Mouse (Mus musculus): ENCODE measurements around the gene Syt7. TPM values are rescaled to one million over a fixed set of nuclear protein-coding genes. Genes with fewer than 3 reads are reported as not detected.

Gene Syt7
- polyA plus RNA-seq, 1 experiment from 2014 or later, result 0.96 TPM

GRCm38 (mm10) chr19:10449708-10450107 lies 60.8 kb downstream of the Syt7 start:
- no peaks in the 10 kb centered on the region for H3K4me1 ChIP-seq (ENCODE audit: insufficient read depth, low read length)
- H3K9ac ChIP-seq (replicated peaks; ENCODE audit: low read length), result no peak overlapping the region
- ATAC-seq (ENCODE audit: low FRiP score, low TSS enrichment), result peak; percentile 85
- H3K36me3 ChIP-seq (ENCODE audit: insufficient read depth, low read length), result no peaks in the 10 kb centered on the region
- H3K4me2 ChIP-seq (replicated peaks; ENCODE audit: low read depth, low read length), result no peak overlapping the region
- H3K27me3 ChIP-seq (ENCODE audit: insufficient read depth, low read length), result peaks cover 4% of the 10 kb centered on the region; the same call in 1 of the 2 replicates
- no peaks in the 10 kb centered on the region for H3K9me3 ChIP-seq (ENCODE audit: low read length)
- no peak overlapping the region for H3K27ac ChIP-seq (ENCODE audit: low read length)
- no peak overlapping the region for H3K4me3 ChIP-seq (ENCODE audit: low read length)
- 4% methylated on average over 3 of the region's 3 CpGs for WGBS

GRCm38 (mm10) chr19:10454718-10455436 lies 66.0 kb downstream of the Syt7 start:
- no peak overlapping the region for H3K4me3 ChIP-seq (ENCODE audit: low read length)
- no peak for ATAC-seq (ENCODE audit: low FRiP score, low TSS enrichment)
- no peaks in the 10 kb centered on the region for H3K36me3 ChIP-seq (ENCODE audit: insufficient read depth, low read length)
- H3K4me2 ChIP-seq (replicated peaks; ENCODE audit: low read depth, low read length), result no peak overlapping the region
- no peak overlapping the region for H3K9ac ChIP-seq (replicated peaks; ENCODE audit: low read length)
- H3K4me1 ChIP-seq (ENCODE audit: insufficient read depth, low read length), result peaks cover 18% of the 10 kb centered on the region
- no peak overlapping the region for H3K27ac ChIP-seq (ENCODE audit: low read length)
- 37% methylated on average over 4 of the region's 4 CpGs for WGBS
- peaks cover 43% of the 10 kb centered on the region for H3K27me3 ChIP-seq (ENCODE audit: insufficient read depth, low read length)
- no peaks in the 10 kb centered on the region for H3K9me3 ChIP-seq (ENCODE audit: low read length)

- Histone ChIP-seq H3K9me3 (ENCODE audit: low read length) (no peaks in the 10 kb centered on the region), H3K27me3 (ENCODE audit: insufficient read depth, low read length) (peaks cover 43% of the 10 kb centered on the region), H3K4me1 (ENCODE audit: insufficient read depth, low read length) (peaks cover 18% of the 10 kb centered on the region), H3K4me3 (ENCODE audit: low read length) (no peak overlapping the region), H3K4me2 (replicated peaks; ENCODE audit: low read depth, low read length) (no peak overlapping the region), H3K36me3 (ENCODE audit: insufficient read depth, low read length) (no peaks in the 10 kb centered on the region), H3K27ac (ENCODE audit: low read length) (no peak overlapping the region), H3K9ac (replicated peaks; ENCODE audit: low read length) (no peak overlapping the region)
- 73% methylated on average over 3 of the region's 3 CpGs for WGBS
- no peak for ATAC-seq (ENCODE audit: low FRiP score, low TSS enrichment)
Observed at GRCm38 (mm10) chr19:10455437-10455806, 66.5 kb downstream of the Syt7 start.

- H3K4me1 ChIP-seq (ENCODE audit: insufficient read depth, low read length), result peaks cover 19% of the 10 kb centered on the region
- no peaks in the 10 kb centered on the region for H3K36me3 ChIP-seq (ENCODE audit: insufficient read depth, low read length)
- peaks cover 55% of the 10 kb centered on the region for H3K27me3 ChIP-seq (ENCODE audit: insufficient read depth, low read length)
- H3K9me3 ChIP-seq (ENCODE audit: low read length), result no peaks in the 10 kb centered on the region
- under 1% methylated on average over 77 of the region's 96 CpGs for WGBS
- peak; percentile 58 for ATAC-seq (ENCODE audit: low FRiP score, low TSS enrichment)
- H3K27ac ChIP-seq (ENCODE audit: low read length), result no peak within 1 kb of the TSS
- H3K9ac ChIP-seq (replicated peaks; ENCODE audit: low read length), result peak within 1 kb of the TSS; percentile 54
- peak within 1 kb of the TSS; percentile 54 for H3K4me3 ChIP-seq (ENCODE audit: low read length)
- peak within 1 kb of the TSS; percentile 95 for H3K4me2 ChIP-seq (replicated peaks; ENCODE audit: low read depth, low read length)
Observed at GRCm38 (mm10) chr19:10456752-10457483, 68.0 kb downstream of the Syt7 start, which contains the start of gene Lrrc10b. Lrrc10b (minus strand) TSS chr19:10457473.

- Histone ChIP-seq H3K9ac (replicated peaks; ENCODE audit: low read length) (peak overlapping the region; percentile 54), H3K4me3 (ENCODE audit: low read length) (peak overlapping the region; percentile 54), H3K4me2 (replicated peaks; ENCODE audit: low read depth, low read length) (peak overlapping the region; percentile 95), H3K4me1 (ENCODE audit: insufficient read depth, low read length) (peaks cover 24% of the 10 kb centered on the region), H3K9me3 (ENCODE audit: low read length) (no peaks in the 10 kb centered on the region), H3K27ac (ENCODE audit: low read length) (no peak overlapping the region), H3K36me3 (ENCODE audit: insufficient read depth, low read length) (no peaks in the 10 kb centered on the region), H3K27me3 (ENCODE audit: insufficient read depth, low read length) (peaks cover 58% of the 10 kb centered on the region)
- WGBS, result under 1% methylated on average over 32 of the region's 34 CpGs
- peak; percentile 93 for ATAC-seq (ENCODE audit: low FRiP score, low TSS enrichment)
Observed at GRCm38 (mm10) chr19:10457484-10457800, 68.6 kb downstream of the Syt7 start.

GRCm38 (mm10) chr19:10458096-10458495 lies 69.2 kb downstream of the Syt7 start:
- H3K27me3 ChIP-seq (ENCODE audit: insufficient read depth, low read length), result peaks cover 62% of the 10 kb centered on the region
- no peak overlapping the region for H3K9ac ChIP-seq (replicated peaks; ENCODE audit: low read length)
- no peaks in the 10 kb centered on the region for H3K36me3 ChIP-seq (ENCODE audit: insufficient read depth, low read length)
- no peaks in the 10 kb centered on the region for H3K9me3 ChIP-seq (ENCODE audit: low read length)
- H3K4me1 ChIP-seq (ENCODE audit: insufficient read depth, low read length), result peaks cover 25% of the 10 kb centered on the region
- H3K4me3 ChIP-seq (ENCODE audit: low read length), result peak overlapping the region; percentile 54
- H3K4me2 ChIP-seq (replicated peaks; ENCODE audit: low read depth, low read length), result peak overlapping the region; percentile 95
- no peak overlapping the region for H3K27ac ChIP-seq (ENCODE audit: low read length)
- ATAC-seq (ENCODE audit: low FRiP score, low TSS enrichment), result peak; percentile 0; the same call in 1 of the 2 replicates
- 25% methylated on average over 8 of the region's 8 CpGs for WGBS

- Histone ChIP-seq H3K9ac (replicated peaks; ENCODE audit: low read length) (no peak overlapping the region), H3K27me3 (ENCODE audit: insufficient read depth, low read length) (peaks cover 57% of the 10 kb centered on the region), H3K4me1 (ENCODE audit: insufficient read depth, low read length) (peaks cover 25% of the 10 kb centered on the region), H3K4me3 (ENCODE audit: low read length) (no peak overlapping the region), H3K9me3 (ENCODE audit: low read length) (no peaks in the 10 kb centered on the region), H3K36me3 (ENCODE audit: insufficient read depth, low read length) (no peaks in the 10 kb centered on the region), H3K27ac (ENCODE audit: low read length) (no peak overlapping the region), H3K4me2 (replicated peaks; ENCODE audit: low read depth, low read length) (no peak overlapping the region)
- ATAC-seq (ENCODE audit: low FRiP score, low TSS enrichment), result no peak
- 66% methylated on average over 11 of the region's 11 CpGs for WGBS
Observed at GRCm38 (mm10) chr19:10459907-10460306, 71.0 kb downstream of the Syt7 start.

- peaks cover 48% of the 10 kb centered on the region for H3K27me3 ChIP-seq (ENCODE audit: insufficient read depth, low read length)
- H3K36me3 ChIP-seq (ENCODE audit: insufficient read depth, low read length), result no peaks in the 10 kb centered on the region
- ATAC-seq (ENCODE audit: low FRiP score, low TSS enrichment), result no peak
- H3K9ac ChIP-seq (replicated peaks; ENCODE audit: low read length), result no peak overlapping the region
- no peak overlapping the region for H3K27ac ChIP-seq (ENCODE audit: low read length)
- 19% methylated on average over 7 of the region's 7 CpGs for WGBS
- peaks cover 21% of the 10 kb centered on the region for H3K4me1 ChIP-seq (ENCODE audit: insufficient read depth, low read length)
- no peak overlapping the region for H3K4me3 ChIP-seq (ENCODE audit: low read length)
- no peak overlapping the region for H3K4me2 ChIP-seq (replicated peaks; ENCODE audit: low read depth, low read length)
- no peaks in the 10 kb centered on the region for H3K9me3 ChIP-seq (ENCODE audit: low read length)
Observed at GRCm38 (mm10) chr19:10461584-10461983, 72.7 kb downstream of the Syt7 start.

- ATAC-seq (ENCODE audit: low FRiP score, low TSS enrichment), result no peak
- H3K4me2 ChIP-seq (replicated peaks; ENCODE audit: low read depth, low read length), result no peak overlapping the region
- WGBS, result 32% methylated on average over 4 of the region's 4 CpGs
Observed at GRCm38 (mm10) chr19:10464427-10464826, 75.5 kb downstream of the Syt7 start.

GRCm38 (mm10) chr19:10469171-10469658 lies 80.3 kb downstream of the Syt7 start:
- Histone ChIP-seq H3K27me3 (ENCODE audit: insufficient read depth, low read length) (0 out of 2 replicates have a peak, but pooled peaks cover 3% of the 10 kb centered on the region), H3K9ac (replicated peaks; ENCODE audit: low read length) (no peak overlapping the region), H3K9me3 (ENCODE audit: low read length) (no peaks in the 10 kb centered on the region), H3K4me3 (ENCODE audit: low read length) (no peak overlapping the region), H3K4me1 (ENCODE audit: insufficient read depth, low read length) (no peaks in the 10 kb centered on the region), H3K27ac (ENCODE audit: low read length) (no peak overlapping the region), H3K4me2 (replicated peaks; ENCODE audit: low read depth, low read length) (no peak overlapping the region), H3K36me3 (ENCODE audit: insufficient read depth, low read length) (no peaks in the 10 kb centered on the region)
- peak; percentile 60; the same call in 1 of the 2 replicates for ATAC-seq (ENCODE audit: low FRiP score, low TSS enrichment)
- WGBS, result 18% methylated on average over 8 of the region's 8 CpGs

More at GRCm38 (mm10) chr19:10464427-10464826, 75.5 kb downstream of the Syt7 start:
- Histone ChIP-seq H3K36me3 (ENCODE audit: insufficient read depth, low read length) (no peaks in the 10 kb centered on the region), H3K27ac (ENCODE audit: low read length) (no peak overlapping the region), H3K27me3 (ENCODE audit: insufficient read depth, low read length) (peaks cover 26% of the 10 kb centered on the region), H3K4me3 (ENCODE audit: low read length) (no peak overlapping the region), H3K4me1 (ENCODE audit: insufficient read depth, low read length) (peaks cover 7% of the 10 kb centered on the region; the same call in 1 of the 2 replicates), H3K9ac (replicated peaks; ENCODE audit: low read length) (no peak overlapping the region), H3K9me3 (ENCODE audit: low read length) (no peaks in the 10 kb centered on the region)

All from kidney, embryonic 16.5 days (tissue).